Mouse (Mus musculus) sigmoid colon, adult 10 weeks (tissue): Measurements from ENCODE around the gene Apold1. TPM values are rescaled to one million over a fixed set of nuclear protein-coding genes. Genes with fewer than 3 reads are reported as not detected.

ENCODE experiments used
- polyA plus RNA-seq: library from polyadenylated mRNA; stranded (reverse); fragments of 350-450 nt; fragmentation: Illumina TruSeq; extraction: RNeasy Lipid Tissue Mini Kit (QIAGEN cat#74804); gene quantifications from one replicate; pipeline ENCODE4 v1.2.3, GENCODE M21; 2014; ENCODE audit warnings: low read depth, low replicate concordance

Gene Apold1
- 6.2 TPM for polyA plus RNA-seq

DNA sequence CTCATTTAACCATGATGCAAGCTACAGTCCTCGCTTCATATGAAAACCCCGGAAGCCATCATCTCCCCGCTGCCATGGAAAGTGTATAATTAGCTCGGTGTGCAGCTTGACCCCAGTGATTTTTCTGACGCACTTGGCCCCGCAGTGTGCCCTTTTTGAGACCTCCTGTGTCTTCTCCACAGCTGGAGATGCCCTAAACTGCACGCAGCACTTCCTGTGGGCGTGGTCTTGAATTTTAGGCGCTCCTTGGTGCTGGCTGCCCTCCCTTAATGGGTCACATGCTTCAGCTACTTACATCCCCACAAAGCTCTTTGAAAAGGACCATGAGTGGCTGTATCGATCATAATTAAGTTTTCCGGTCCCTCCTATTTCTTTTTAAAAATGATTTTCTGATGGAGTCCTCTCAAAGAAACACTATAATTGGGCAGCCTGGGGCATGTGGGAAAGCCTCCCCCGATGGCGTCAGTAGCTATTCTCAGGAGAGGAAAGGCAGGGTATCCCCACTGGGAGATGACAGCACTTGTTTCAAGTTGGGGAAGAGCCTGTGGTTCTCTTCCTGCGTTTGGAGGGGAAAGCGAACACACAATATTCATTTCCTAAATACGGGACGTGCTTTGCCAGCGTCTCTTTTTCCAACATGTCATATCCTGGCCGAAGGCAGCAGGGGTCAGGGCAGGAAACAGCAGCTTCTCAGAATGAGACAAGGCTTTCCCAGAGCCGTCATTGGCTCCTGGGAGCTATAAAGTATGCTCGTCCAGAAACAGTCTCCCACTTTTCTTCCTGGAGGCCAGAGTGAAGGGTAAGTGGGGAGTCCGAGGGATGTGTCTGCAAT is at the start of gene Apold1:
Apold1 (plus strand) TSS at position 488 of the 832 bp plus-strand sequence.

GRCm38 (mm10) chr6:135011048-135011733 is 29.7 kb downstream of the Apold1 start, which contains the start of gene Ddx47:
TSS of gene Ddx47 (plus strand) at chr6:135011612.

Other genes starting within 250 kb of the Apold1 start
- gene Dusp16, start 189.1 kb upstream of the Apold1 start, polyA plus RNA-seq, result 80.7 TPM
- gene Crebl2, start 151.6 kb upstream of the Apold1 start, polyA plus RNA-seq, result 34.6 TPM
- gene Gpr19, start 83.1 kb upstream of the Apold1 start, polyA plus RNA-seq, result 2.1 TPM
- gene Cdkn1b, start 61.3 kb upstream of the Apold1 start, polyA plus RNA-seq, result 274 TPM
- gene Ddx47, start 29.9 kb downstream of the Apold1 start, polyA plus RNA-seq, result 158 TPM
- 44.1 TPM for gene Gprc5a, start 83.9 kb downstream of the Apold1 start, polyA plus RNA-seq
- gene Gprc5d, start 136.6 kb downstream of the Apold1 start, polyA plus RNA-seq, result not detected
- 2.0 TPM for gene Fam234b, start 216.3 kb downstream of the Apold1 start, polyA plus RNA-seq
- gene Hebp1, start 216.3 kb downstream of the Apold1 start, polyA plus RNA-seq, result 1.5 TPM